Mouse (Mus musculus) heart, embryonic 11.5 days (tissue): ENCODE measurements around the gene Hist2h2bb. TPM values are rescaled to one million over a fixed set of nuclear protein-coding genes. Genes with fewer than 3 reads are reported as not detected.
"Not testable (repeated sequence)": the region's sequence is repeated elsewhere in the genome, so short reads cannot be mapped to it uniquely, and the experiment has no call there.

ENCODE experiments used
- ATAC-seq: fragments of 200-750 bp; cut with Nextera tagmentation; replicated peaks from 2 replicates; pipeline ENCODE4 v1.8.0; 2017; ENCODE audit warnings: moderate library complexity; ENCODE audit not compliant: insufficient number of reproducible peaks, low FRiP score, low TSS enrichment
- H3K27ac ChIP-seq: fragments of 300-500 bp; sonication (generic); 2 replicates; pipeline ENCODE4 v1.5.1; 2014; ENCODE audit warnings: mild to moderate bottlenecking, low read depth, low read length
- H3K27me3 ChIP-seq: fragments of 300-500 bp; sonication (generic); 2 replicates; pipeline ENCODE4 v1.6.1; 2014; ENCODE audit warnings: mild to moderate bottlenecking, low read length, mixed read lengths; ENCODE audit not compliant: control insufficient read depth, insufficient read depth
- H3K36me3 ChIP-seq: fragments of 300-500 bp; sonication (generic); 2 replicates; pipeline ENCODE4 v1.6.1; 2014; ENCODE audit warnings: mild to moderate bottlenecking, low read length, moderate library complexity, mixed read lengths; ENCODE audit not compliant: control insufficient read depth, insufficient read depth
- H3K4me1 ChIP-seq: fragments of 300-500 bp; sonication (generic); 2 replicates; pipeline ENCODE4 v1.6.1; 2014; ENCODE audit warnings: low read length; ENCODE audit not compliant: control insufficient read depth, insufficient read depth
- H3K4me2 ChIP-seq: fragments of 300-500 bp; sonication (generic); 2 replicates; pipeline ENCODE4 v1.6.1; 2014; ENCODE audit warnings: mild to moderate bottlenecking, moderate library complexity
- H3K4me3 ChIP-seq: fragments of 300-500 bp; sonication (generic); 2 replicates; pipeline ENCODE4 v1.5.1; 2014; ENCODE audit warnings: low read depth, low read length
- H3K9ac ChIP-seq: fragments of 300-500 bp; sonication (generic); 2 replicates; pipeline ENCODE4 v1.6.1; 2014; ENCODE audit warnings: mild to moderate bottlenecking, low read depth, low read length, moderate library complexity
- H3K9me3 ChIP-seq: fragments of 300-500 bp; sonication (generic); replicated peaks from 2 replicates; pipeline ENCODE4 v1.6.1; 2016; ENCODE audit warnings: low read length; ENCODE audit not compliant: control insufficient read depth
- WGBS: fragments of 180-500 bp; shearing (Covaris S2); extraction: QIAGEN DNeasy Blood & Tissue Kit; methylation state at CpG from one replicate; pipeline ENCODE4 v1.1.7; 2014; ENCODE audit not compliant: insufficient replicate concordance; 5-methylcytosine and 5-hydroxymethylcytosine counted together
- polyA plus RNA-seq: library from polyadenylated mRNA; unstranded; fragments of >200 nt; fragmentation: Nextera tagmentation; extraction: Ambion mirVana; gene quantifications from 2 replicates; pipeline ENCODE4 v1.2.1, GENCODE M21; 2014

Gene Hist2h2bb
- polyA plus RNA-seq, 1 experiment from 2014 or later: 7.1 TPM

DNA sequence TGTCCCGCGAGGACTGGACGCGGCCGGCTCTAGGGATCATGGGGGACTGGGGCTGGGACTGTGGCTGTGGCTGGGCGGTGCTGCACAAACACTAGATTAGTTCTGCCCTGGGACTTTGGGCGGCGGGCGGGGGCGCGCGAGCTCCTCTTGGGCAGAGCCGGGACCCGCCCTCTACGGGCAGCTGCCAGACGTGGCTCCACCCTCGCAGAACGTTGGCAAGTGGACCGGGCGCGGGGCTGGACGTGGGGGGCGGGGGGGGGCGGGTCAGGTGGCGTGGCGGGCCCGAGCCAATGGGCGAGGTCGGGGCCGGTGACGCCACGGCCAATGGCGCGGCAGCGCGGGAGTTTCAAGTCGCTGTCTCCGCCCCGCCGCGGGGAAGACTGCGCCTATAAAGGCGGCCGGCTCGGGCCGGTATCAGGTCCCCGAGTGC is 23.1 kb upstream of the Hist2h2bb start, which contains the start of gene Hist2h3c1:
Hist2h3c1 (plus strand) TSS at position 259 of the 430 bp plus-strand sequence.
- H3K27me3 ChIP-seq, H3K36me3 ChIP-seq, H3K9me3 ChIP-seq: not testable (repeated sequence)
- Histone ChIP-seq H3K4me2 (peak within 1 kb of the TSS; percentile 68), H3K27ac (peak within 1 kb of the TSS; percentile 62), H3K4me1 (peaks cover 14% of the 10 kb centered on the region), H3K4me3 (peak within 1 kb of the TSS; percentile 39), H3K9ac (peak within 1 kb of the TSS; percentile 66)
- WGBS: 0% methylated on average over 1 of the region's 47 CpGs
- ATAC-seq: peak; percentile 89

DNA sequence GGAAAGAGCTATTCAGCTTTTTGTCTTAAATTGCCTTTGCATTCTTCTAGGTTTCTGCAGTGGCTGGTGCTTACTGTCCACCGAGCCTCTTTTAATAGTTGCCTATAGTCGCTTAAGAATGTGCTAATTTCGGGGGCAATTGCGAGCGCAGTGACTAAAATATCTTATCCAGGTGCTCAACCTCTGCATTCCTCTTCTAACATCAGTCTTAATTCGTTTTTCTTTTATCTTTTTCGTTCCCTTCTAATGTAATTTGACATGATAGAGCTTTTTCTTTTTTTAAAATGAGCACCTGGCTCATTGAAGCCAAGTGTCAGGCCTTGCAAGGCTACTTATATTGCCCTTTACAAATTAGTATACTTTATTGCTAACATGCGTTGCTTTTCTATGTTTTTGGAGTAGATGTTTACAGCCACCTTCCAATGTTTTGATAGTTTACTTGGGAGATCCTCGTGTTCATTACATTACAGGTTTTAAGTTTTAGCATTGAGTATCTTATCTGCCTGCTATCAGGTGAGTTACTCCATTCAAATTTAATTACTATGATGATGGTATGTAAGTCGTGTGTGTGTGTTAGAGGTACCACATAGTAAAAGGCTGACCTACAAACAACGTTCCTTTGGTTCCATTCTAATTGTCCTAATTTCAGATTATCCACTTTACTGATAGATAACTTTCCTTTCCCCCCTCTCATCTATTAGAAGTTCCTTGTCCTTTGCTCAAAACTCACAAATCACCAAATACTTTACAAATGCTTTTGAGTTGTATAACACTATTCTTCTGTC is 22.0 kb upstream of the Hist2h2bb start:
- Histone ChIP-seq H3K4me3 (peak overlapping the region; percentile 39), H3K4me1 (peaks cover 14% of the 10 kb centered on the region), H3K9me3 (no peaks in the 10 kb centered on the region)

DNA sequence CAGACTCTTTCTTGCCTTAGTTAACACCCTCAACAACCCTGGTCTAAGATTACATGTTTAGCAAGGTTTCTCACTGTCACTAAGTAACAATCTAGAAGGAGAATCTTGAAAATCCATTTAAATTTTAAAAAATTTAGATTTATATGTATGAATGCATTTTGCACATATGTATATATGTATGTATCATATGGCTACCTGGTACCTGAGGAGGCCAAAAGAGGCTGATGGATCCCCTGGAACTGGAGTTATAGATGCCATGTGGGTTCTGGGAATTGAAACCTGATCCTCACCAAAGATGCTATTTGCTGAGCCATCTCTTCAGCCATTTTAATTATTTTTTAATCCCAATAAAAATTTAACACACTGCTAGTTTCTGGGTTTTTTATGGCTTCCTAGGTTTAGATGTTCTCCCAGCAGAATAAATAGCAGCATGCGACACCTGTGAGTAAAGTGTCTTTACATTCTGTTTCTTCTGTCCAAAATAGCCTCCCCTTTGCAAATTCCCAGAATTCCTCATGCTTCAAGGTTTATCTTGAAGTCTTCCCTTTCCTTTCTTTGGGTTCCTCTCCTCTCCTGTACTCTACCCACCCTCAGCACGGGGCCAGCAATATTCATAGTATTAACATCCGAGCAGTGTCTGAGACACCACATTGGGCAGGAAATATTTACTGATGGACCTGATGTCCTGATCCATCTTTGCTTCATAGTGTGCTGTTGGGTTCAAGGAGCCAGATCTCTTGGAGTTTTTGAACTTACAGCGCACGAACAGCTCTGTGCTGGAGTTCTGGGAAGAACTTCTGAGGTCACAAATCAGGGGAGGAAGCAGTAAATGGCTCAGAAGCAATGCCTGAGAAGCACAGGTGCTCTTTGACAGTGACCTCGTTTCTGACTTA is 21.2 kb upstream of the Hist2h2bb start:
- Histone ChIP-seq H3K9me3 (no peaks in the 10 kb centered on the region), H3K27ac (peak overlapping the region; percentile 35; the same call in 1 of the 2 replicates)

More for the DNA sequence above, 22.0 kb upstream of the Hist2h2bb start:
- no peak for ATAC-seq
- H3K27ac ChIP-seq: peak overlapping the region; percentile 46
- peak overlapping the region; percentile 66 for H3K9ac ChIP-seq
- H3K36me3 ChIP-seq: no peaks in the 10 kb centered on the region
- no peaks in the 10 kb centered on the region for H3K27me3 ChIP-seq
- WGBS: 3% methylated on average over 11 of the region's 11 CpGs
- peak overlapping the region; percentile 68 for H3K4me2 ChIP-seq

DNA sequence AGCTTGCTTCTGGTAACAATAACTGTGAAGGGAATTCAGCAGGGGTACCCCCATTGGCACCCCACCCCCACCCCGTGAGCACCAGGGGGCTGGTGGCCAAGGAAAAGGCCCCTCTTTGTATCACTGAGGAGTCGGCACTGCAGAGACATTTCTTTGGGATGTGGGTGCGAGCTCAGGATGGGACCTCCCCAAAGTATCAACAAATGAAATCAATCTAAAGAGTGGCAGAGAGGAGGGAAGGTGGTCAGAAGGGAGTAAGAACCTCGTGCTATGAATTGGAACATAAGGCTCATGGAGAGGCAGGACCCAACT is 20.6 kb upstream of the Hist2h2bb start:
- Histone ChIP-seq H3K9ac (no peak overlapping the region), H3K27me3 (no peaks in the 10 kb centered on the region), H3K36me3 (no peaks in the 10 kb centered on the region), H3K27ac (0 out of 2 replicates have a peak overlapping the region, but pooled peaks have one; percentile 35), H3K4me1 (peaks cover 12% of the 10 kb centered on the region), H3K4me3 (peak overlapping the region; percentile 16; the same call in 1 of the 2 replicates), H3K9me3 (no peaks in the 10 kb centered on the region), H3K4me2 (peak overlapping the region; percentile 68)
- no peak for ATAC-seq
- WGBS: 48% methylated on average over 4 of the region's 4 CpGs

More for the DNA sequence above, 21.2 kb upstream of the Hist2h2bb start:
- H3K4me2 ChIP-seq: peak overlapping the region; percentile 68
- peak overlapping the region; percentile 66; the same call in 1 of the 2 replicates for H3K9ac ChIP-seq
- no peaks in the 10 kb centered on the region for H3K36me3 ChIP-seq
- ATAC-seq: no peak
- H3K27me3 ChIP-seq: no peaks in the 10 kb centered on the region
- peak overlapping the region; percentile 39 for H3K4me3 ChIP-seq
- H3K4me1 ChIP-seq: peaks cover 14% of the 10 kb centered on the region
- 46% methylated on average over 6 of the region's 6 CpGs for WGBS

DNA sequence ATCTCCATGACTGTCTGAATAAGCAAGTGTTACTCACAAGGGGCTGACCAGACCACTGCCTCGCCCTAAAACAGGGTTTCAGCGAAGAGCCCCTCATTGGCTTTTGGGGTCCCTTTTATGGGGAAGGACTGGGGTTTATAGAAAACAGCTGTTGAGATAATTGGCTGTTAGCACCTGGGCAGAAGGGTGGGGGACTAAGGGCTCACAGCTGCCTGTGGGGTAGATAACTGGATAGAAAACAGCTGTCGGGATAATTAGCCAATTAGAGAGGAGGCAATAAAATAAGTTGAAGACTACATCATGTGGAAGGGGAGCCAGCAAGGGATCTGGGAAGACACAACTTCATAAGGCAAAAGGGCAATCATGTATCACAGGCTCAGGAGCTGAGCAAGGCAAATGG is 18.7 kb upstream of the Hist2h2bb start:
- Histone ChIP-seq H3K4me2 (no peak overlapping the region), H3K9me3 (no peaks in the 10 kb centered on the region), H3K9ac (no peak overlapping the region), H3K27me3 (no peaks in the 10 kb centered on the region), H3K4me1 (0 out of 2 replicates have a peak, but pooled peaks cover 5% of the 10 kb centered on the region), H3K4me3 (no peak overlapping the region), H3K27ac (no peak overlapping the region), H3K36me3 (no peaks in the 10 kb centered on the region)
- no peak for ATAC-seq
- 54% methylated on average over 3 of the region's 3 CpGs for WGBS

DNA sequence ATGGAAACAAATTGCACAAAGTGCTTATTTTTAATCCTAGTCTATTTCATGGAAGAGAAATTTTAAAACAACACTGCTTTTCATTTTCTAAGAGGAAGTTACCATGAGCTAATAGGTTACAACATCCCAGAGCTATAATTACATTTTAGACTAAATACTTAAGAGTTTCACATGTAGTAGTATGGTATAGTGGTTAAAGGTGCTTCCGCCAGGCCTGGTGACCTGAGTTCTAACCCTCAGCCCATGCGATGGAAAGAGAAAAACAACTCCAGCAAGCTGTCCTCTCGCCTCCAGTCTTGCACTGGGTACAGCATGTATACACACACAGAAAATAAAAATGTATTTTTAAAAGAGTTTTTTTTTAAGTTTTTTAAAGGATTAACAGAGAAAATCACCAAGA is 17.8 kb upstream of the Hist2h2bb start:
- Histone ChIP-seq H3K4me2 (no peak overlapping the region), H3K4me3 (no peak overlapping the region), H3K27me3 (no peaks in the 10 kb centered on the region), H3K27ac (no peak overlapping the region), H3K9ac (no peak overlapping the region), H3K9me3 (no peaks in the 10 kb centered on the region), H3K36me3 (no peaks in the 10 kb centered on the region), H3K4me1 (0 out of 2 replicates have a peak, but pooled peaks cover 5% of the 10 kb centered on the region)
- 83% methylated on average over 3 of the region's 3 CpGs for WGBS
- no peak for ATAC-seq

DNA sequence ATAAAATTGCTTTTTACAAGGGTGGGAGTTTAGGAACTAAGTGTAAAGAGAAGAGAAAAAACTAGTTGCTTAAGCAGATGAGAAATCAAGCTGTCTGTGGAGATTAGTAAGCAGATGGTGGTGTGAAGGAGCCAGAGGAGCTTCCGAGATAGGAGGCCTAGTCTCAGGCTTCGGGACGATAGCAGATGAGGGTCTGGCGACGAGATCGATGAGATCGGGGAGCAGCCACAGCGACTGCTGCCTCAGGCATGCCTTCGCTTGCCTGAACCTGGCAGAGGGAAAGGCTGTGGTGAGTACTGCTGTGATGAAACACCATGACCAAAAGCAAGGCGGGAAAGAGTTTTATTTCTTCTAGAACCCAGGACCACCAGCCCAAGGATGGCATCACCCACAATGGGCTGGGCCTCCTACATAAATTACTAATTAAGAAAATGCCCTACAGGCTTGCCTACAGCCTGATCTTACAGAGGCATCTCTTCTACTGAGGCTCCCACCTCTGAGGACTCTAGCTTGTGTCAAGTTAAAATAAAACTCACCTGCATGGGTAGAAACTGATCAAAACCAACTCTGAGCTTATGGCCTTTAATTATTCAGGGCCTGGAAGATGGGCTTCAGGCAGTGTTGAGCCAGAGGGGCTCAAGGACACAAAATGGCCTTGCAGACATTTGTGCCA is 14.7 kb upstream of the Hist2h2bb start:
- no peak overlapping the region for H3K27ac ChIP-seq
- no peaks in the 10 kb centered on the region for H3K4me1 ChIP-seq
- H3K27me3 ChIP-seq: no peaks in the 10 kb centered on the region
- no peak for ATAC-seq
- H3K36me3 ChIP-seq: no peaks in the 10 kb centered on the region
- H3K9me3 ChIP-seq: no peaks in the 10 kb centered on the region
- H3K4me3 ChIP-seq: no peak overlapping the region
- WGBS: 20% methylated on average over 10 of the region's 10 CpGs
- 0 out of 2 replicates have a peak overlapping the region, but pooled peaks have one; percentile 39 for H3K9ac ChIP-seq
- H3K4me2 ChIP-seq: peak overlapping the region; percentile 24; the same call in 1 of the 2 replicates
